Mouse (Mus musculus): ENCODE results near the gene Cfap100.

Gene Cfap100

GRCm38 (mm10) chr6:90461181-90461580, 32.6 kb upstream of the Cfap100 start:
- no peak for DNase-seq (ENCODE audit: low spot score in 2 of 2)

DNA sequence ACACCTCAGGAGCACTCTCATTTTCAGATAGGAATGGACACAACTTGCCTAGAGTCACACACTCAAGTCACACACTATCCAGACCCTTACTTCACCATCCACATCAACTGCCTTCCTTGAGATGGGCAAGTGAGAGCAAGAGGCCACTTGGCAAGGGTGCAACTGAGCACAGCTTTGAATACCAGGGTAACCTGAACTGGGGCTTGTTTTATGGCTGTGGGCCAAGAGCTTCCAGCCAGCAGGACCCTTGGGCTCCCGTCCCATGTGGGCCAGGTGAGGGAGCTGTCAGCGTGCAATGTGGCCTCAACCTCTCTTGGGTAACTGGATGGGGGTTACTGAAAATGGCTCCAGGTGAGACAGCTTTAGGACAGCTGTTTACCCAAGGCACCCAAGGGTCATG, 28.8 kb upstream of the Cfap100 start:
- DNase-seq (ENCODE audit: low spot score in 2 of 2) = no peak

- no peak for DNase-seq (ENCODE audit: low spot score in 2 of 2)
These were observed 25.2 kb upstream of the Cfap100 start for GRCm38 (mm10) chr6:90453751-90454150.

DNA sequence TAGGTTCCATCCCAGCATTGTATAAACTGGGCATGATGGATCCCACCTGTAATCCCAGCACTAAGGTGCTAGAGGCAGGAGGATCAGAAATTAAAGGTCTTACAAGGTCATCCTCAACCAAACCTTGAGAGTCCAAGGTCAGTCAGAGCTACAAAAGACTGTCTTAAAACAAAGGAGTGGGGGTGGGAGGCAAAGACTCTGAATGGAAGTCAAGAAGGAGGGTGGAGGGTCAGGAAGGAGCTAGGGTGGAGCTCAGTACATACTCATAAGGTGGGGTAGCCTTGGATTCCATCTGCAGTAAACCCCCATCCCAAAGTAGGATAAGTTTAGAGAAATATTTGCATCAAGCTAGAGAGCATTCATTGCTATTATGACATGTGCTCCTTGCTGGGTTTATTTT, 24.0 kb upstream of the Cfap100 start:
- DNase-seq (ENCODE audit: low spot score in 2 of 2) = no peak

GRCm38 (mm10) chr6:90451512-90451911, 22.9 kb upstream of the Cfap100 start:
- no peak for DNase-seq (ENCODE audit: low spot score in 2 of 2)

GRCm38 (mm10) chr6:90450697-90451096, 22.1 kb upstream of the Cfap100 start:
- peak; percentile 75 to 82 for DNase-seq (ENCODE audit: low spot score in 2 of 2)

DNA sequence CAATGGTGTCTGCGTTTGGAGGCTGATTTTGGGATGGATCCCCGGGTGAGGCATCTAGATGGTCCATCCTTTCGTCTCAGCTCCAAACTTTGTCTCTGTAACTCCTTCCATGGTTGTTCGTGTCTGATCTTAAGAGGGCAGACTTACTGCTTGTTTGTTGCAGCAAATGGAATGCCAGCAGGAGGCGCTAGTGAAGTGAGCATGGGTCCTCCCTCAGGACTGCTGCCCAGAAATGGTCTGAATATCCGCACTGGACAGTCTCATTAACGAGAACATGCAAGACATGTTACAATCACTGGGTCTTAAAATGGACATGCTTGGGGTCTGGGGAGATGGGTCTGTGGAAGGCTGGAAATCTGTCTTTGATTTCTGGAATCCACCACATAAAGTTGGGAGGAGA, 21.6 kb upstream of the Cfap100 start:
- peak; percentile 71 to 89 for DNase-seq (ENCODE audit: low spot score in 2 of 2)

DNA sequence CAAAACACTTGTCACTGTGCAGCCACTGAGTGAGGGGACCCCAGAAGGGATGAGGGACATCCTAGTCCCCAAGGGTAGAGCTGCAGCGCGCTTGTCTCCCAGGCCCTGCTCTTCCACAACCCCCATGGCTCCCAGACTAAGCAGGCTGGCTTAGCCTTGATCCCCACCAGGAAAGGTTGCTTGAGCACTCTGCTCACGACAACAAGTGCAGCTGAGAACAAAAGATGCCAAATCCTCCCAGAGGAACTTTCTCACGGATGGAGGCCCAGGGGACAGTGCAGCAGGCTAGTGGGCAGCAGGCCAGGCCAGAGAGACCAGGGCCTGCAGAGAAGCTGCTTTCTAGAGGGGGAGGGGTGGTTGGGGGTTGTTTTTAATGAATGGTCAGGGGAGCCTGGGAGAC, 18.3 kb upstream of the Cfap100 start:
- no peak for DNase-seq (ENCODE audit: low spot score in 2 of 2)

DNA sequence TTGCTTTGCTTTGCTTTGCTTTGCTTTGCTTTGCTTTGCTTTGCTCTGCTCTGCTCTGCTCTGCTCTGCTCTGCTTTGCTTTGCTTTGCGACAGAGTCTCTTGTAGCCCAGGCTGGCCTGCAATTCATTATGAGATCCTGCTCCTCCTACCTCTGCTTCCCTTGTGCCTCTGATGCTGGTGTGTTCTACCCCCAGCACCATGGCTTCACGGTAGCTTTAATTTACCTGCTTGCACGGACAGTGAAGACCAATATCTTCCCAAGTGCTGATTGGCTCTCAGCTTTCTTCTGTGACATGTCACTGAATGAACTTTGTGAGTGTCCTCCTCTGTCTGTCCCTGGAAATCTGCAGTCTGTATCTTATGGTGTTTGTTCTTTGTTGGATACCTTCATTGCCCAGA, 8.4 kb upstream of the Cfap100 start:
- no peak for DNase-seq (ENCODE audit: low spot score in 2 of 2)

- no peak for DNase-seq (ENCODE audit: low spot score in 2 of 2)
These were observed 7.8 kb upstream of the Cfap100 start for GRCm38 (mm10) chr6:90436192-90436907.

- DNase-seq (ENCODE audit: low spot score in 2 of 2) = peak; percentile 36 to 67
These were observed 6.6 kb upstream of the Cfap100 start for GRCm38 (mm10) chr6:90435195-90435618.

DNA sequence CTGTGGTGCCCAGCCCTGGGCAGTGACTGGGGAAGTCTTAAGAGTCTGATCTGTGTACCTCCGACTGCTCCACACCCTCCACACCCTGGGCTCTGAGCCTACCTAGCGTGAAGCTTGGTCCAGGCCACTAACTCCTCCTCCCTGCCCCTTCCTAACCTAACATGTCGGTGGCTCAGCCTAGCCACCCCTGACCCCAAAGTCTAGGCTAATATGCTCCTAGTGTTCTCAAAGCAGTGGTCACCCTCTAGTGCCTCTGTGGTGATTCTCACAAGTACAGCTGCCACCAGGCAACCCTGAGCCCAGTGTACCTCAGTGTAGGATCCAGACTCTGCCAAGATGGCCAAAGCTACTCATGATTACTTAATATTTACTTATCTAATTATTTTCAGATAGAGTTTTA, 6.1 kb upstream of the Cfap100 start:
- no peak for DNase-seq (ENCODE audit: low spot score in 2 of 2)

DNA sequence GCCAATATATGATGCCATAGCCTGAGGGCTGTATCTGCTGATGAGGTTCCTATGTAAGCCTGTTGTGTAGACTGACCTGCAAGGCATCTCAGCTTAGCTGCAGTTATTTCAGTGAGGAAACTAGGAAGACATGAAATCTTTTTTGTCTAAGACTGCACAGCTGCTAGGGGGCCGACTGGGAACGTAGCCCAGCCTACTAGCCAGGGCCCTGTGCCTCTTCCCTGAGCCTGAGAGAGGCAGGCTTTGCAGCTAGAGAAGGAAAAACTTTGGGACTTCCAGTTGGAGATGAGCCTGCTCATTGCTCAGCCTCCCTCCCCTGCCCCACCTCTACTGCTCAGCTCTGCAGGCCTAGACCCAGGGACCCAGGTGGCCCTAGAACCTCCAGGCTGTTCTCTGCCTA, 2.9 kb upstream of the Cfap100 start:
- DNase-seq (ENCODE audit: low spot score in 2 of 2) = peak; percentile 19 to 22

DNA sequence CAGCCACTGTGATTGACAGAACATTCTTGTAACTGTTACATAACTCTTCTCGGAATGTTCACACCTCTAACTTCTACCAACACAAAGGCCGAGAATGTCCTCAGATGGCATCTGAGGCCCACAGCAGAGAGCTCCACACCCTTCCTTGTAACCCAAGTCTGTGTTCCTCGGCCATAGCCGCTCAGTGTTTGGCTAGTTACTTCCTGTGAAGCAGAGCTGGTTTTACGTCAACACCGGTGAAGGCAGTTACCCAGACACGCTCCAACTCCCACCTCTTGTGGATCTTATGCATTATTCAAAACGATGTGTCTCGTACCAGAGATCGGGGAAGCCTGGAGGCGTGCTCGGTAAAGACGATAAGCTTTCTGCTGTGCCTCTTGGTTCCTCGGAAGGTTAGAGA, 1.3 kb upstream of the Cfap100 start:
- no peak for DNase-seq (ENCODE audit: low spot score in 2 of 2)

DNA sequence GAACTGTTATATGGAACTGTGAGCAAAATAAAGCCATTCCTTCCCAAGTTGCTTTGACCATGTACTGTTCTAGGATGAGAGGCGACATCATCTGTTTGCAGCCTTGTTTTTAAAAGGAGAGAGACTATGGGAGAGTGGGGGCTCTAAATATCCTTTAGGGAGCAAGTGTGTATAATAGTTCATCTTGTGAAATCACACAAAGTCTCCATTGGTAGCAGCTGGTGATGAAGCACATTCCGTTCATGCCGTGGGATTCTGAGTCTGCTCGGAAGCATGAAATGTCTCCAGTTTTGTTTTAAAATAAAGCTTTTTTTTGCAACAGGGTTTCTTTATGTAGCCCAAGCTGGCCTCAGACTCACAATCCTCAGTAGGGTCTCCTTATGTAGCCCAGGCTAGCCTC, 2.6 kb downstream of the Cfap100 start:
- DNase-seq (ENCODE audit: low spot score in 2 of 2) = no peak

DNA sequence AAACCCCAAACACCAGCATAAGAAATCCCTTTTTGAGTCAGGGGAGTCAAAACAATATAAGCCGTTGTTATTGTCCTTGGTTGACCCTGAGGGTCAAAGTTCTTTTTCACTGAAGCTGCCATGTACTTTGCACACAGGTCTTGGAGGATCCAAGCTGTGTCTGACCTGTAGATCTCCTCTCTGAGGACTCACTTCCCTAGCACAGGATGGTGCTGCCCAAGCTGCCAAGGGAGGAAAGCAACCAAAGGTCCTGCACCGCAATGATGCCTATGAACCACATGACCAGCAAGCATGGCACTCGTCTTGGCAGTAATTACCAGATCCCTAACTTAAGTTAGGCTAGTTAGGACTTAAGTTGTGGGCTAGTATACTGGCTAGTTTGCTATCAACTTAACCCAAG, 3.2 kb downstream of the Cfap100 start:
- DNase-seq (ENCODE audit: low spot score in 2 of 2) = no peak

DNA sequence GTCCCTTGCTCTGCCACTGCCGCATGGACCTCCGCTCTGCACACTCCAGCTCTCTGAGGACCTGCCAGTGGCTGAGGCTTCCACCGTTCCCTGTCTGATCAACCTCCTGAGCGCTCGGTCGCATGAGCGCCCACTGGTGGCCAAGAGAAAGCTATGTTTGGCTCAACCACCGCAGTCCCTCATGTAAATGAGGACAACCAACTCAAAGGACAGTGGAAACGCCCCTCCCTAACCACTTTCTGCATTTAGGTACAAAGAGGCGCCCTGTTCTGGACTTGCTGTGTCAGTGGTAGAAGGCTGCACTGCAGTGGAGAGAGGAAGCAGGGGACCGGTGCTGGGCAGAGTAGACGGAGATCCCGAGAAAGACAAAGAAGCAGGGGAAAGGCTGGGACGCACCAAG, 6.0 kb downstream of the Cfap100 start:
- peak; percentile 54 to 60 for DNase-seq (ENCODE audit: low spot score in 2 of 2)

- DNase-seq (ENCODE audit: low spot score in 2 of 2) = no peak
These were observed 16.7 kb downstream of the Cfap100 start for GRCm38 (mm10) chr6:90411926-90412325.

DNA sequence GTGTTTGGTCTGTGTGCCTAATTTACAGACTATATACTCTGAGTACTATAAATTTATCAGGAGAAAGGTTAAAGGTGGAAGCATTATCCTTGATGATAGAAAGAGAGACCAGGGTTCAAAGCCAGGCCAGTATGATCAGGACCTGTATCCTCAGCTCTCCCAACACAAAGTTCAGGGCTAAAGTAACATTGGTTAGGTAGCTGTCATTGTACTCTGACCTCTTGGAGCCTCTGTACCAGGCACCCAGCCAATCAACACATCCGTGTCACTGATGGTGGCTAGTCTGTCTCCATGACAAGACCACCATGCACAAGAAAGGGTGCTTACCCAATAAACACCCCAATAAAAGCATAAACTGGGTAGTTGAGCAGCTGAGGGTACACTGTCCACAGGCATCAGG, 17.6 kb downstream of the Cfap100 start:
- DNase-seq (ENCODE audit: low spot score in 2 of 2) = no peak

- DNase-seq (ENCODE audit: low spot score in 2 of 2) = no peak
These were observed 20.0 kb downstream of the Cfap100 start for GRCm38 (mm10) chr6:90408632-90409031.

DNA sequence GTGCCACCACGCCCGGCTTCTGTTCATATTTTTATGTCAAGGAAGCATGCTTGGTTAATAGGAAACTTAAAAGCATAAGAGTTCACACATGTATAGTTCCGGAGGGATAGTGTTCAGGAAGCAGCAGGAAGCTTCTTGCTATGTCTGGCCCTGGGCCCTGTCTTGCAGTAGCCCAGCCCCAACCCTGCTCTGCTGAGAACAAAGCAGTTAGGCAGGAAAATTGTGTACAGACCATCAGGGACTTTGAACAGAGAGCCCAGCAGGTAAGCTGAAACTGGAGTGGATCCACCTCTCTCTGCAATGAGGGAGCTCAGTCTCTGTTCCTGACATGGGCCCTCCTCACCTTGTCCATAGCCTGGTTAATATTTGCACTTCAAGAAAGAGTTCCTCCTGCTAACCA, 31.3 kb downstream of the Cfap100 start:
- DNase-seq (ENCODE audit: low spot score in 2 of 2) = no peak

DNA sequence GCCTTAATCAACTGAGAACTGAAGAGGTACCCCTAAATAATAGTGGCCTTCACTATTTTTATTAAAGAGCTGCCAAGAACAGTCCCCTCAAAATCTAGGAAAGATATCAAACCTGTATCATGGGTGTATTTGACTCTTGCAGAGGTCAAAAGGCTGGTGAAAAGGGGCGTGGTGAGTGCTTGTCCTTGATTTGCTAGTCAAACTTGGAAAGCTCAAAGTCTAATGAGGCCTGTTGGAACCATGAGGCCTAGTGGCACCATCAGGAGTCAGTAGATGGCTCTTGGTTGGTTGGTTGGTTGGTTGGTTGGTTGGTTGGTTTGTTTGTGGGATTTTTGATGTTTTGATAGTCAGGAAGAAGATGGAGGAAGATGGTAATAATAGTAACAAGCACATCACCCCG, 32.8 kb downstream of the Cfap100 start:
- no peak for DNase-seq (ENCODE audit: low spot score in 2 of 2)

DNA sequence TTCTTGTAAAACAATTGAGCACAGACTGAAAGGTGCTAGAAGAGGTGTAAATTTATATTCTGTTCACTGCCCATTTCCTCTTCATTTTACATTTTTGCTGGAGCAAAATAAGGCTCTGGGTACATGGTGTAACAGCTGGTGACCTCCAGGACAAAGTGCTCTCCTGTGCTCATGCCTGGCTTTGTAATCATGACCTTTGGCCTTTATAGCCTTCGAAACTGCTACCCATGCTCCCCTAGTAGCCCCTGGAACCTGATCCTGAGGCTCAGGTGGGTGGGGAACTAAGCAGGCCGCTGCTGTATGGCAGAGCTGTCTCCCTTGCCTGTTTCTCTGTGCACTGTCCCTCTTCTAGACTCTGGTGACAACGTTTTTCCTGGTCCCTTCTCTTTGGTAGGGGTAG, 34.6 kb downstream of the Cfap100 start:
- DNase-seq (ENCODE audit: low spot score in 2 of 2) = no peak

DNA sequence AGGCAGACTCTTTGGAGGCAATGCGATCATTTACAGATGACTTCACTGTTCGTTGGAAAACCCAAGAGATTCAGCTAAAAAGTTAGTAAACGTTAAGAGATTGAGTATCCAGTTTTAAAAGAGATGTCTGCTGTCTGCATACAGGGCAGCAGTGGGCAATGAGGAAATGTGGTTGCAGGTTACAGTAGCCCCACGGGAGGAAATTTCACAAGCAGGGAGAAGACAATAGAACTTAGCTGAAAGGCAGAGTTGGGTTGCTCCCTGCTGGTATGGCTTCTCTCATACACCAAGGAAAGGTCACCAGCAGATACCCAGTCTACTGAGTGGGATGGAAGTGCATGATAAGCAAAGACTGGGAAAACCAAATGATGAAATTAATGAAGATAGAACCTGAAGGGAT, 38.0 kb downstream of the Cfap100 start:
- no peak for DNase-seq (ENCODE audit: low spot score in 2 of 2)

Data from heart, adult 9 months (tissue).